Mouse (Mus musculus): ENCODE data around the gene A430078G23Rik. TPM values are rescaled to one million over a fixed set of nuclear protein-coding genes. Genes with fewer than 3 reads are reported as not detected.

Gene A430078G23Rik
- polyA plus RNA-seq, 1 experiment = not detected

- Histone ChIP-seq H3ac (ENCODE audit: control insufficient read depth, insufficient read length) (no peak overlapping the region), H3K4me2 (ENCODE audit: low read depth) (no peak overlapping the region), H3K27me3 (ENCODE audit: control insufficient read depth, insufficient read depth, insufficient read length) (no peaks in the 10 kb centered on the region), H3K79me2 (ENCODE audit: control insufficient read depth, insufficient read depth) (no peaks in the 10 kb centered on the region), H3K36me3 (ENCODE audit: control insufficient read depth, insufficient read depth) (no peaks in the 10 kb centered on the region), H3K4me3 (no peak overlapping the region)
- TF ChIP-seq REST (IDR thresholded peaks at IDR 0.05; ENCODE audit: insufficient read depth, insufficient read length) (no peak), POLR2AphosphoS2 (IDR thresholded peaks at IDR 0.05; ENCODE audit: insufficient read length, low read depth) (no peak), MYOD1 (IDR thresholded peaks at IDR 0.05; ENCODE audit: control insufficient read depth in 1 of 3, insufficient read length in 2 of 3, low read depth in 2 of 3) (no peak), MAX (IDR thresholded peaks at IDR 0.05; ENCODE audit: low read depth) (no peak), E2F4 (IDR thresholded peaks at IDR 0.05; ENCODE audit: insufficient read depth) (no peak), USF1 (IDR thresholded peaks at IDR 0.05; ENCODE audit: low read depth) (no peak), SRF (IDR thresholded peaks at IDR 0.05; ENCODE audit: control insufficient read depth, insufficient read length, low read depth) (no peak), TCF3 (IDR thresholded peaks at IDR 0.05; ENCODE audit: insufficient read length, low read depth) (no peak), POLR2A (IDR thresholded peaks at IDR 0.05; ENCODE audit: insufficient read length, low read depth) (no peak), TCF12 (IDR thresholded peaks at IDR 0.05; ENCODE audit: insufficient read depth, poor library complexity, severe bottlenecking) (no peak), MYOG (IDR thresholded peaks at IDR 0.05; ENCODE audit: control insufficient read depth in 1 of 3, insufficient read depth in 1 of 3, insufficient read length in 2 of 3, low read depth in 2 of 3) (no peak), CEBPB (IDR thresholded peaks at IDR 0.05; ENCODE audit: insufficient read depth, poor library complexity, severe bottlenecking) (no peak)
These were observed 25.5 kb upstream of the A430078G23Rik start for GRCm38 (mm10) chr8:3327538-3328245.

- no peak overlapping the region for H3K4me2 ChIP-seq (ENCODE audit: low read depth)
- H3K4me3 ChIP-seq = no peak overlapping the region
- no peaks in the 10 kb centered on the region for H3K36me3 ChIP-seq (ENCODE audit: control insufficient read depth, insufficient read depth)
- no peaks in the 10 kb centered on the region for H3K27me3 ChIP-seq (ENCODE audit: control insufficient read depth, insufficient read depth, insufficient read length)
- H3ac ChIP-seq (ENCODE audit: control insufficient read depth, insufficient read length) = no peak overlapping the region
- TF ChIP-seq MAX (IDR thresholded peaks at IDR 0.05; ENCODE audit: low read depth) (no peak), TCF3 (IDR thresholded peaks at IDR 0.05; ENCODE audit: insufficient read length, low read depth) (no peak), MYOD1 (IDR thresholded peaks at IDR 0.05; ENCODE audit: control insufficient read depth in 1 of 3, insufficient read length in 2 of 3, low read depth in 2 of 3) (no peak), POLR2A (IDR thresholded peaks at IDR 0.05; ENCODE audit: insufficient read length, low read depth) (no peak), CEBPB (IDR thresholded peaks at IDR 0.05; ENCODE audit: insufficient read depth, poor library complexity, severe bottlenecking) (no peak), SRF (IDR thresholded peaks at IDR 0.05; ENCODE audit: control insufficient read depth, insufficient read length, low read depth) (no peak), POLR2AphosphoS2 (IDR thresholded peaks at IDR 0.05; ENCODE audit: insufficient read length, low read depth) (no peak), E2F4 (IDR thresholded peaks at IDR 0.05; ENCODE audit: insufficient read depth) (no peak), USF1 (IDR thresholded peaks at IDR 0.05; ENCODE audit: low read depth) (no peak)
- no peaks in the 10 kb centered on the region for H3K79me2 ChIP-seq (ENCODE audit: control insufficient read depth, insufficient read depth)
These were observed 22.6 kb upstream of the A430078G23Rik start for GRCm38 (mm10) chr8:3330662-3331061.

GRCm38 (mm10) chr8:3331692-3332091 lies 21.5 kb upstream of the A430078G23Rik start:
- no peaks in the 10 kb centered on the region for H3K27me3 ChIP-seq (ENCODE audit: control insufficient read depth, insufficient read depth, insufficient read length)
- H3K4me2 ChIP-seq (ENCODE audit: low read depth) = no peak overlapping the region
- no peak overlapping the region for H3ac ChIP-seq (ENCODE audit: control insufficient read depth, insufficient read length)
- no peak overlapping the region for H3K4me3 ChIP-seq
- TF ChIP-seq REST (IDR thresholded peaks at IDR 0.05; ENCODE audit: insufficient read depth, insufficient read length) (no peak), POLR2A (IDR thresholded peaks at IDR 0.05; ENCODE audit: insufficient read length, low read depth) (no peak), MYOG (IDR thresholded peaks at IDR 0.05; ENCODE audit: control insufficient read depth in 1 of 3, insufficient read depth in 1 of 3, insufficient read length in 2 of 3, low read depth in 2 of 3) (no peak), USF1 (IDR thresholded peaks at IDR 0.05; ENCODE audit: low read depth) (no peak), POLR2AphosphoS2 (IDR thresholded peaks at IDR 0.05; ENCODE audit: insufficient read length, low read depth) (no peak), E2F4 (IDR thresholded peaks at IDR 0.05; ENCODE audit: insufficient read depth) (no peak), TCF3 (IDR thresholded peaks at IDR 0.05; ENCODE audit: insufficient read length, low read depth) (no peak), SRF (IDR thresholded peaks at IDR 0.05; ENCODE audit: control insufficient read depth, insufficient read length, low read depth) (no peak), CEBPB (IDR thresholded peaks at IDR 0.05; ENCODE audit: insufficient read depth, poor library complexity, severe bottlenecking) (no peak), TCF12 (IDR thresholded peaks at IDR 0.05; ENCODE audit: insufficient read depth, poor library complexity, severe bottlenecking) (no peak), MYOD1 (IDR thresholded peaks at IDR 0.05; ENCODE audit: control insufficient read depth in 1 of 3, insufficient read length in 2 of 3, low read depth in 2 of 3) (no peak), MAX (IDR thresholded peaks at IDR 0.05; ENCODE audit: low read depth) (no peak)
- no peaks in the 10 kb centered on the region for H3K79me2 ChIP-seq (ENCODE audit: control insufficient read depth, insufficient read depth)
- no peaks in the 10 kb centered on the region for H3K36me3 ChIP-seq (ENCODE audit: control insufficient read depth, insufficient read depth)

GRCm38 (mm10) chr8:3335881-3336280 lies 17.3 kb upstream of the A430078G23Rik start:
- TF ChIP-seq TCF12 (IDR thresholded peaks at IDR 0.05; ENCODE audit: insufficient read depth, poor library complexity, severe bottlenecking) (no peak), REST (IDR thresholded peaks at IDR 0.05; ENCODE audit: insufficient read depth, insufficient read length) (no peak), USF1 (IDR thresholded peaks at IDR 0.05; ENCODE audit: low read depth) (no peak), TCF3 (IDR thresholded peaks at IDR 0.05; ENCODE audit: insufficient read length, low read depth) (no peak), CEBPB (IDR thresholded peaks at IDR 0.05; ENCODE audit: insufficient read depth, poor library complexity, severe bottlenecking) (no peak), MYOD1 (IDR thresholded peaks at IDR 0.05; ENCODE audit: control insufficient read depth in 1 of 3, insufficient read length in 2 of 3, low read depth in 2 of 3) (no peak), POLR2AphosphoS2 (IDR thresholded peaks at IDR 0.05; ENCODE audit: insufficient read length, low read depth) (no peak), MYOG (IDR thresholded peaks at IDR 0.05; ENCODE audit: control insufficient read depth in 1 of 3, insufficient read depth in 1 of 3, insufficient read length in 2 of 3, low read depth in 2 of 3) (no peak), E2F4 (IDR thresholded peaks at IDR 0.05; ENCODE audit: insufficient read depth) (no peak), POLR2A (IDR thresholded peaks at IDR 0.05; ENCODE audit: insufficient read length, low read depth) (no peak), SRF (IDR thresholded peaks at IDR 0.05; ENCODE audit: control insufficient read depth, insufficient read length, low read depth) (no peak)
- H3K27me3 ChIP-seq (ENCODE audit: control insufficient read depth, insufficient read depth, insufficient read length) = no peaks in the 10 kb centered on the region
- H3K36me3 ChIP-seq (ENCODE audit: control insufficient read depth, insufficient read depth) = no peaks in the 10 kb centered on the region
- H3K4me2 ChIP-seq (ENCODE audit: low read depth) = no peak overlapping the region
- no peak overlapping the region for H3ac ChIP-seq (ENCODE audit: control insufficient read depth, insufficient read length)
- H3K79me2 ChIP-seq (ENCODE audit: control insufficient read depth, insufficient read depth) = no peaks in the 10 kb centered on the region
- no peak overlapping the region for H3K4me3 ChIP-seq

Data from myocyte (in vitro differentiated cells).